Mouse (Mus musculus) adrenal gland (tissue): ENCODE measurements at regions not wholly inside any gene's neighbourhood (a gene's known extent, or its start where the extent isn't known, plus 50 kb on each side); places are given as distances from the start of the nearest gene placed in this dataset.

Source experiments
- intact Hi-C: fragments of 180-260 bp; cut with DNase I; formaldehyde crosslinking; loops from one replicate; pipeline ENCODE4 v1.15.1; 2025

DNA sequence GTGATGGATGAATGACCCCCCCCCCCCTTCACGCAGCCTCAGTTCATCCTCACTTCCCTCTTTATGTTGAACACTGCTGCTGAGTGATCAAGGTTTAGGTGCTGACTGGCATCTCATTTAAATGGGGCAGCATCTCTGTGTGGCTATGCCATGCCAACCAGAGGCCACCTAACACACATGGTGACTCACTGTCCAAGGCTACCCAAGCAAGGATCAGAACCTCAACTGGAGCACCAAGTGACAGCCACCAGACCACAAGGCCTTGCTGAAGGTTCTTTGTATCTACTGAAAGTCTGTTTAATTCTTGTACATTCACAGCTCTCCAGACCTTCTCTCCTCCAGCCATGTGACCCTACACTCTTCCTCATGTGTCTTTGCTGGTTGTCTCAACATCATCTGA lies 347.6 kb upstream of the Myt1l start:
- intact Hi-C loops: no loop called here

DNA sequence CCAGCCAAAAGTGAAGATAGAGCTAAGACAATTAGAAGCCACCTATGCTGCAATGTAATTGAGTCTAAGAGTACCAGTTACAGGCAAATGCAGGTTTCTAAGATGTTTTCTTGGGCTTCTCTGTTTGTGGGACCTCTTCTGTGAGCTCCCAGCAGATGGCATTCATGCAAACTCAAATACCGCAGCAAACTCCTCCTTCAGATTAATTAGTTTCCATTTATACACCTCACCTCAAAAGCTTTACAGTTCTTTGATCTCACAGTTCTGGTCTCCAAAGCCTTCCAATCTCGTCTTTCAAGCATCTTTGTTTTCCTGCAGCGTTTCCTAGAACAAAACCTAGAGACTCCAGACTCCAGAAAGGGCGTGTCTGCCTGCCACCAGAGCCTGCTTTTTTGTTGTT lies 340.6 kb upstream of the Myt1l start:
- intact Hi-C loops: no loop called here

DNA sequence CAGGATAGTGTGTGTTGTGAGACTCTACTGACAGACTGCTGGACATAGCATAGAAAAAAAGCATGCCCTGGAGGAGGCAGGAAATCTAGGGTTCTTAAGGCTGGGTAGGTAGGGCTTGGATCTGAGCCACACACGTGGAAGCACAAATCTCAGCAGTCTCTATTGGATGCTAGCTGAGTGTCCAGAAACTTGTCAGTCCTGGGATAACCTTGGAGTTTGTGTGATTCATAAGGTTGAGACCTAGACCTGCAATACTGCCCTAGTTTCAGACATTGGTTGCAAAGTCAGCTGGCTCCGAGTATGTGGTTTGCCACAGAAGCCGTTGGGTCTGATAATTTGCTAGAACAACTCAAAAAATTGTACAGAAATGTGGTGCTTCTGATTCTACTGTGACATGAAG lies 335.8 kb upstream of the Myt1l start:
- intact Hi-C loops: no loop called here

DNA sequence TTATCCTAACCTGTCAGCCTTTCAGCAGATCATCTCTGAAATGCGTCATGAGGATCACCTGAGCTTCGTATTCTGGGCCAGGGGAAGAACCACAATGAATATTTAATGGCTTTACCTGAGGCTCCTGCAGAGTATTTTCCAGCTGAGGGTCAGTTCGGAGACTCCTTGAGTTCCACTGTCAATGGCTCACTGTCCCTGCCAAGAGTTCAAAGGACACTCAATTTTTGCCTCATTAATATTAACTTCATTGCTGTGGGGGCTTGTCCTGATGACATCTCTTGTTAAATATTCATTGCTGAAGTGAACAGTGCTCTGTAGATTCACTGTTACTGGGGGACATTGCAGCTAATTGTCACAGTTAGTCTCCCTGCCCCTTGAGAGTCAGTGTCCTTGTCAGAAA lies 316.2 kb upstream of the Myt1l start:
- intact Hi-C loops: no loop called here

DNA sequence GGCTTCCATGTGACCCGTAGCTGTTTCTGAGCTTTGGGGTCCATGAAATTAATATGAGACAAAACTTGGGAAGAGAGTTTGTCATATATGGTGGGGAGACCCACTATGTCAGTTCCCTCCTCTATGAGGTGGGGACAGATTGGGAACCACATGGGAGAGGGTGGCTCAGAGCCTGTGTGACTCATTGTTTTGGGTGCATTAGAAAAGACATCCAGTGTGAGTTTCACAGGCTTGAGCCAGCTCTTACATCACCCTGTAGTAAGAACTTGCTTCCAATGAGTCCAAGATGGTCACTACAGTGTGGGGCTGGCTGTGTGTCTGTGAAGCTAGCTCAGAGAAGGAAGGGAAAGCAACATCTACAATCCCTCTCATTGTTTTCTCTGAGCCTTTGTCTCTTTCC lies 314.6 kb upstream of the Myt1l start:
- intact Hi-C loops: no loop called here

DNA sequence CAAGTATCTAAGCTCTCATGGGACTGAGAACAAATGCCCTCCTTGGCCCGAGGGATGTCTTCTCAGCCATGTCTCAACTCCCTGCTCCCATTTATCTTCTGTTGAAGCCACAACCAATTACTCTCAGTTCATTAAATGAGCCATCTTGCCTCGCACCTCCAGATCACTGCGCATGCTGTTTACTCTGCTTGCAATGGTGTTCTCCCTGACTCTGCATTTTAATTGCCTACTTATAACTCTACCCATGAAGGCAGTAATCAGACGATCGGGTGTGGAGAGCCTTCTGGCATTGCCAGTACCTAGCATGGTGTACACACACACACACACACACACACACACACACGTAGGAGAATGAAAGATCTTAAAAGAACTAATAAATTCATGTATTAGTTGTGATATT lies 306.1 kb upstream of the Myt1l start:
- intact Hi-C loops: no loop called here

DNA sequence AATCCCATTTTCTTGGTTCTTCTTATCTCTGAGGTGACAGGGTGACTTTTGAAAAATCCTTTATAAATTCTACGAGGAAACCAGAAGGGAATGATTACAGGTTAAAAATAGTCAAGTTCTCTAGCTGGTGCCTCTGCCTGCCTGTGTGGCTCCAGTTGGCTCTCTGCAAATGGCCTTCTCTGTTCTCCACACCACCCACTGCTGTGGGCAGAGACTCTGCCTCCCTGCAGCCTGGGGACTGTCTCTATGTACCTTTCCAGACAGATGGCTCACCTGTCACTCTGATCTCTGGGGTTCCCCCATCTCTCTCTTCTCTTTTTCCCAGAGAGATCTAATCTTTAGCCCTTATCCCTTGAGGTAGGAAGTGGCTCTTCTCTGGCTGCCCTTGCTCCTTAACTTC lies 302.2 kb upstream of the Myt1l start:
- intact Hi-C loops: no loop called here

DNA sequence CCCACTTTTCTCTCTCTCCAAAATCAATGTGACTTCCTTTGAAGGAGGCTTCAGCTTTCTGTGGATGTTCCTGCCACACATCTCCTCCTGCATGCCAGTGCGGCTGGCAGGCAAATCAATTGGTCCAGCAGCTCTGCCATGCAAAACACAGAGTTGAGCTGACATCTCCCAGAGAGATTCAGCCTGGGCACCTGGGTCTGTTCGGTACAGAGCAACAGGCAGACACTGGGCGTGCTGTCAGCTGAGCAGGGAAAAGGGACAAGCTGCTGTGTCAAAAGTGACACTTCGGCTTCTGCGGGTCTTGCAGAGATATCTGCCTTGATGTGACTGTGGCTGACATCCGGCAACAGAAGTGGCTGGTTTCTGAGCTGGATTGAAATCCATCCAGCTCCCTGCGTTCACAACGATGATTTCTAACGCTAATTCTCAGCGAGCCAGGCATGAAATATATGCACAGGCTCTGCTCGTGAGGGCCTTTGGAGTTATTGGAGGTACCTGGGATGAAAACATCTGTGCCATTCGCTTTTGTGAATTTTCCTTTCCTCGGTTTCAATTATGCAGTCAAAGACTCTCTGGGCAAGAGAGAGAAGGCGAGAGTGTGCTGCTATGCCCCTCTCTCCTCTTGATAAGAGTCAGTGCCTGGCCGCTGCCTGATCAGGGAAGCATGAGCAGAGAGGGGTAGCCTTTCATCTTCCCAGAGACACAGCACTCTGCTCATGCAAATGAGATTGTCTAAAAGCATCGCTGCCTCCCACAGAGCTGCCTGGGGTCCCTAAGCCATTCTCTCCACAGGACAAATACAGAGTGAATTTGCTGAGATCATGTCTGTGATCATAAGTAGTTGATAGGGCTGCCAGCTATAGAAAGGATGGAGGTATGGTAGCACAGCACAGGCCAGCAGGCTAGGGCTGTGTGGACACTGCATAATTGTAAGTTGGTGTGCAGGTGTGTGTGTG lies 295.4 kb upstream of the Myt1l start:
- intact Hi-C loops: no loop called here

DNA sequence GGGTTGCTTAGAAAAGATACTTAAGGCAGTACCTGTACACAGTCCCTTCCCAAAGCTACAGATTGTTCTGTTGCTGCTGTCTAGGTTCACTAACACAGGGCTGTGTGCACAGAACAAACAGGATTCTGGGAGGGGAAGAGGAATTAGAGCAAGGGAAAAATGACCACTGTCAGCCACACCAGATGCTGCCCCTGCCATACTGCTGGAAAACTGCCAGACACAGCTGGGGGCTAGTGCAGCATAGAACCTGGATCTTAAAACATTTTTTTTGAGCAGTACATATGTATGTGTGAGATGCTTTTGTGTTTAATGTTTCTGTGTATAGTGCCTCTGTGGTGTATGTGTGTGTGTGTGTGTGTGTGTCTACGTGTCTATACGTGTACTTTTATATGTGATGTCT lies 291.7 kb upstream of the Myt1l start:
- intact Hi-C loops: no loop called here

DNA sequence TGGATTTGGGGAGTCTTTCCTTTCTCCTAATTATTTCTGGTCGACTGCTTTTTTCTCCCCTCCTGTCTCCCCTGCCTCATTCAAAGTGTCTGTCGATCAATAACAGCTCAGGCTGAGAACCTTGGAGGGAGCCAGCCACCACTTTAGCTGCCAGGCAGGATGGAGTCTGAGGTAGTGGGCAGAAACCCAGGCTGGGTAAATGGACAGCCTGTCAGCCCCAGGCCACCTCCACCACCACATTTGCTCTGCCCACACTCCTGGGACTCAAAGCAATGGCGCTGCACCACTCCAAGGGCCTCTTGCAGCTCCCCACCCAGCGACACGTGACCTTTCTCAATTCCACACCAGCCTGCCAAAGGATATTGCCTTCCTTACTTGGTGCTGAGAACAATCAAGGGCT lies 290.7 kb upstream of the Myt1l start:
- intact Hi-C loops: no loop called here

DNA sequence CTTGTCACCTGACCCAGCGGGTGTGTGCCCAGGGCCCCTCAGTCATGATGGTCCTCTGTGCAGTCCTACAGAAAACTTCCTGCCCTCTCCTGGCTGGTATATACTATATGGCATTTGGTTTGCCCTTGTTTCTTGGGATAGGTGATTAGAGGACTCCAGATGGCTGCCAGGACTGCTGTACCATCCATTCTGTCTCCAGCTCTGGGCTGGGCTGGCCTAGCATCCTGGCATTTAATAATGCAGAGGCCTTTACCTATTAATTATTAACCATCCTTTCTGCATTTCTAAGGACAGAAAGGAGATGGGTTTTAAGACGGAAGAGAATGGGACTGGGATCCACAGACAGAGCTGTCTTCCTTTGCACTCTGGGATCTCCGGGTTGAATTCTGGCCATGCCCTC lies 288.7 kb upstream of the Myt1l start:
- intact Hi-C loops: no loop called here

DNA sequence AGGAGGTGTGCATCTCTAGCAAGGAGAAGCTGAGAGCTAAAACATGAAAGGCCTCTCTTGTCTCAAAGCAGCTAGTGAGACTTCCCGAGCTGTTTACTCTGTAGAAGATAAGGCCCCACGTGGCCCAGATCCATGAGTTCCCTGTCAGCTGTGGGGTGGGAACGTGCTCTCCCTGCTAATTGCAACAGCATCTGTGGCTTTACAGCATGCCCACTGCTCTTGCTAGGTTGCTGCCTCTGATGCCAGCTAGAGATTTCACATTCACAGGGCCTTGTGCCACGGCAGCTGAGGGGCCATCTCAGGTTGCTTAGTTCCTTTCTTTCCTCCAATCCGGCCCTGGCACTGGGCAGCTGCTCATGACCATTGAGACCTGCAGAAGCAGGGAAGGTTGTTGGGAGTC lies 288.2 kb upstream of the Myt1l start:
- intact Hi-C loops: no loop called here

DNA sequence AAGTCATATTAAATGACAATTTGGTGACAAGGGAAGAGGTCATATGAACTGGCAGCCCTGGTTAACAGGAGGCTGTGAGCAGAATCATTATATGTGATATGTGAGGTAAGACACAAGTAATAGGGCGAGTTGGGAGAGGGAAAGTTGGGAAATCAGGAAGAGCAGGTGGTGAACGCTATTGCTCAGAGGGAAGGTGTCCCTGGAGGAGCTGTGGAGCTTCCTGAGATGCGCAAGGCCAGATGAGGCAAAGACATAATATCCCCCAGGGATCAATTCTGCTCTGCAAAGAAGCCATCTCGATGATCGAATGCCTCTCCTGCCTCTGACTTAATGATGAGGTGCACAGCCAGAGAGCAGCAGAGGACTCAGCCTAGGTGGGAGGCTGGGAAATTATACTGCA lies 285.1 kb upstream of the Myt1l start:
- intact Hi-C loops: no loop called here

DNA sequence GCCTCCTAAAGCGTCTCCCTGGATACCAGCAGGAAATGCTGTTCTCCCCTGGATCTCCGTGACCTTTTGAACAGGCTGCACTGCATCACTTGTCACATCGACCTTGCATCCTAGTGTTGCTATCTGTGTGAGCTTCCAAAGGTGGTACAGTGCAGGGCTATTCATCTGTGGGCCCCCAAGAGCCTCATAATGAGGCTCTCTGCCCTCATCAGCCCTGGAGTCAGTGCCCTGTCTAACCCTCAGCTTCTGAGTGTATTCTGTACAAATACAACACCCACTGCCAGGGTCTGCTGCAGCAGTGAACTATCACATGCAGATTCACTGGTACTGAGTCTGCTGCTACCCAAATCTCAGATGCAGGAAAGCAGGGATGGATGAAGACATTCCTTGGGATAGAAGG lies 282.1 kb upstream of the Myt1l start:
- intact Hi-C loops: no loop called here

DNA sequence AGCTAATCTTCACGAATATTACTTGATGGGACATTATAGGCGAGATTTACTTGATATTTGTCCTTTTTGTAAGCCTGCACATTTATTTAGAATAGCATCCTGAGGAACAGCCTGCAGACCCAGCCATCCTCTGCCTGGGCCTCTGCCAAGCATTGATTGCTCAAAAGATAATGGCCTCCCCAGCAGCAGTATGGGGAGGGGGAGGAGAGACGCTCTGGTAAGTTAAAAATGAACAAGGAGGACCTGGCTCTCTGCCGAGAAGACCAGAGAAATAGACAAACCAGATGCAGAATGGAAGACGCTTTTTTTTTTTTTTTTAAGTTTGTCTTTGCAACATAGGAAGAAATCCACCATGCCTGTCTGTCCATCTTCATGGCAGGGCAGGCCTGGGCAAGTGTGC lies 280.8 kb upstream of the Myt1l start:
- intact Hi-C loops: no loop called here

DNA sequence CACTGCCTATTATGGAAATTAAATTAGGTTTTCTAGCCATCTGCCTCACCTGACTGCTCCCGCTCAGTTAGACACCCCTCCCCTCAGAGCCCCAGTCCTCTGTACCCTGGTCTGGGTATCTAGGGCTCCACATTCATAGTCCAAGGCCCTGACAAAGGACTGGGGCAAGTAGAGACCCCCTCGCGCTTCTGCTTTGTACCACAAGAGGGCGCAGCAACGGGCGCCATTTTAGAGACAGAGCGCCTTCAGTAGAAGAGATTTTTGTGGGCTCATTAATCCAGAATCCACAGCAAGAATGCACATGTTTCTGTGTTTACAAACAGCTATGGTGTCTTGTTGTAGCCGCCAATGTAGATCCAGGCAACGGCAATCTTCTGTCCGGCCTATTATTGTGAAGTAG lies 279.7 kb upstream of the Myt1l start:
- intact Hi-C loops: no loop called here

DNA sequence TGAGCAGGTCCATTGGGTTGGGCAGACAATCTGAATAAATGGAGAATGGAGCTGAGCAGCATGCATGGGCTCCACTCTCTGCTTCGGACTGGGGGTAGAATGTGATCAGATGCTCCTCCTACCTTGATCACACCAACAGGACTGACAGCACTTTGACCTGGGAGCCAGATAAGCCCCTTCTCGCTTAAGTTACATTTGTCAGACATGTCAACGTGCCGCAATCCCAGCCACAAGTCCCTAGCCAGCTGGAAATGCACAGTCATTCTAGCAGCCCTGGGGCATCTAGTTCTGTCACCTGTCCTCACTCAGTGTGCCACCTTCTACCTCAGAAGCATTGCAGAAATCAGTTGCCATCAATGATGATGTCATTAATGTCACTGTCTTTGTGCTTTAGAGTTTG lies 272.1 kb upstream of the Myt1l start:
- intact Hi-C loops: no loop called here

DNA sequence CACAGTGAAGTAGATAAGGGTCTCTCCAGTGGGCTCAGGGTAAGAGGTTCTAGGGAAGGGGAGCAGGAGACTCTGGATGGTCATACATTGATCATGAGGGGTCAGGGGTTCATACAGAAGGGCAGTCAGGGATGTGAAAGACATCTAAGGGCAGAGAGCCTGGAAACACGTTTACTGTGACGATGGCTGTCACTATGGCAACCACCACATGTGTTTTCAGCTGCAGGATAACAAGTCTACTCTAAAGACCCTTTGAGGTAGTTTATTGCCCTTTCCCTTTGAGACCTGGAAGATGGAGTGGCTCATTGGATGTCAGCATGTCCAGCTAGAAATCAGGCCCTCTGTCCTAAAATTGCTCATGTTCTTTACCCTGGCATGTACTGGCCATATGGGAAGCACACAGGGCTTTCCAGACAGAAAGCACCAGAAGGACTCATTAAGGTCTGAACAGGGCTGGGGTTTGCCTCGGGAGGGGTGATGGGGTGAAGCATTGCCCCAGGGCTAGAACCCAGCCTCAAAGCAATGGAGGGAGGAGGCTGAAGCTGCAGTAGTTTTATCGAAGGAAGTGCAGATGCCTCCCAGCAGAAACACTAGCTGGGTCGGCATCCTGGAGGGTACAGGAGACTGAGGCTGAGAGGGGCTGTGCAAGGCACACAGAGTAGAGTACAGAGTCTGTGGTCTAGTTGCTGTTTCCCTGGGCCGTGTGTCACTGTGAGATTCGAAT lies 271.0 kb upstream of the Myt1l start:
- intact Hi-C loops: no loop called here

DNA sequence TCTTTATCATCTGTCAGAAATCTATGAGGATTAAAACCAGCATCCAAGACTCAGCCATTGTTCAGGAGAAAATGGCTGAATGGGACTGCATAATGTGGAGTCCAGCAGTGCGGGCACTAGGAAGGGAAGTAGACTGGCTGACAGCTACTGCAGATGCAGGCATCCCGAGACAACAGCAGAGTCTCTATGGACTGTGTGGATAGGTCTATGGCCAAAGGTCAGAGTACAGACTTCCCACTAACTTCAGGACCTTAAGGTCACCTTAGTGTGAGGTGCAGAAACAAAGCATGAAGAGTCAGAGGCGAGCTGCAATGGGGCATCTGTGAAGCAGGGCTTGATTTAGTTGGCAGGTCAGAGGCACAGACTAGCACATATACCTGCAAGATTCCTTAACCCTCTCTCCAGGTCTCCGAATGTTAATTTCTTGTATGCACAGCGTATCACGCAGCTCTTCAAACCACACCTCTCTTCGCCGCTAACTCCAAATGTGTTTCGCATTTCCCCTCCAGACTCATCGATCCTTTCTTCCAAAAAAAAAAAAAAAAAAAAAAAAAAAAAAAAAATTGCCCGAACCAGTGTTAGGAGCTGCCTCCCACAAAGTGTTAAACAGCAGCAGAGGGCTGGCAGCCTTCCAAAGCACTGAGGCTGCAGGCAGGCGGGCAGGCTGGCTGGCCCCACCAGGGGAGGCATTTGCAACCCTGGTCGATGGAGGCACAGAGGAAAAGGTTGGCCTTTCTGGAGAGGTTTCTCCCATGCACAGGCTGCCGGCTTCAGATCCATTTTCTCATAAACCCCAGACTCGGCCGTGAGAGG lies 270.2 kb upstream of the Myt1l start:
- intact Hi-C loops: no loop called here

DNA sequence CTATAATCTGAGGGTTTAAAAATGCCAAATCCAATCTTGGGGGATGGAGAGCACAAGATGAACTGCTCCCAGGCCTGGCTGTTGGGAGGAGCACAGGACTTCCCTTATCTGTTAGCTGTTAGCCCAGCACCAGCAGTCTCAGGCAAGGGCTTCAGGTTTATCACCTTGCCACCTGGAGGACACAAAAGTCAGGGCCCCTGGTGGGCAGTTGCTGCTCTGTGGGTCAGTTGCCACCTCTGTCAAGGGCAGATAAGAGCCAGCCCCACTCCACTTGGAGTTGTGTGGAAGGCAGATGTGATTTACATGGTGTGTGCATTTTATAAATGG lies 269.7 kb upstream of the Myt1l start:
- intact Hi-C loops: no loop called here

DNA sequence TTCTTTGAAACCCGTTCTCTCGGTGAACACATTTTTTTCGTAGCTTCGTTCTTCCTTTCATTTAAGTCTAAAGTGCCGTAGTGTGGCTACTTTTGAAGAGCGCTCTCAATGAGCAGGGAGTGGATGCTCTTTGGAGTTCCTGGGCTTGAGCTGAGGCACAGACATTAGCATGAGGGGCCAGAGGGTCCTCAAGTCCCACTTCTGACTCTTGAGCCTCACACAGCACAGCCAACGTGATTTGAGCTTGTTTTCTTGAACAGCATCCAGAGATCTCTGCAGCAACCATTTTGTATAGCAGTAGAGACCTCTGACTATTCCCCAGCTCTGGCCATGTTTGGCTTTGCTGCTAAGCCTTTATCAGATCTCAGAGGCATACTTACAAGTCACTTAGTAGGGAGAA lies 269.2 kb upstream of the Myt1l start:
- intact Hi-C loops: no loop called here

DNA sequence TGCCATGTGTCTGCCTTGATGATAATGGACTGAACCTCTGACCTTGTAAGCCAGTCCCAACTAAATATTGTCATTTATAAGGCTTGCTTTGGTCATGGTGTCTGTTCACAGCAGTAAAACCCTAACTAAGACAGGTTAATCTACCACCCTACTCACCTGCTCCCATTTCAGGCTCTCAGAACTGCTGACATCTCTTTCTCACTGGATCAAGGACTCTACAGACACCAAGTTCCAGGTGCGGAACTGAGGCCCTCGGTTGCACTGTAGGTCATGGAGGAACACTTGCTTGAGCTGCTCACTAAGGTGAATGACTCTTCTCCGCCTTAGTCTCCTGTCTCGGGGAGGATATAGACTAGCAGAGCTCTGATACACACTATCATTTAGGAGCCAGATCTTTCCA lies 254.0 kb upstream of the Myt1l start:
- intact Hi-C loops: no loop called here
